Mouse (Mus musculus) stomach, embryonic 15.5 days (tissue): ENCODE measurements around the gene Fam102a. TPM values are rescaled to one million over a fixed set of nuclear protein-coding genes. Genes with fewer than 3 reads are reported as not detected.
A peak's percentile ranks its signal among the peaks of the same experiment; 100 is the strongest.

ENCODE experiments used
- ATAC-seq: fragments of 200-750 bp; cut with Nextera tagmentation; 2 replicates; pipeline ENCODE4 v1.8.0; 2017; ENCODE audit warnings: low read depth, moderate number of reproducible peaks, moderate TSS enrichment; ENCODE audit not compliant: insufficient read depth, low FRiP score
- H3K27ac ChIP-seq: fragments of 300-500 bp; sonication (generic); 2 replicates; pipeline ENCODE4 v1.5.1; 2015; ENCODE audit warnings: mild to moderate bottlenecking, inconsistent platforms
- H3K27me3 ChIP-seq: fragments of 300-500 bp; sonication (generic); replicated peaks from 2 replicates; pipeline ENCODE4 v1.6.1; 2015; ENCODE audit warnings: inconsistent platforms
- H3K36me3 ChIP-seq: fragments of 300-500 bp; sonication (generic); 2 replicates; pipeline ENCODE4 v1.6.1; 2015; ENCODE audit warnings: inconsistent platforms
- H3K4me1 ChIP-seq: fragments of 300-500 bp; sonication (generic); 2 replicates; pipeline ENCODE4 v1.6.1; 2015; ENCODE audit warnings: inconsistent platforms
- H3K4me2 ChIP-seq: fragments of 300-500 bp; sonication (generic); 2 replicates; pipeline ENCODE4 v1.6.1; 2015; ENCODE audit warnings: mild to moderate bottlenecking, inconsistent platforms
- H3K4me3 ChIP-seq: fragments of 300-500 bp; sonication (generic); replicated peaks from 2 replicates; pipeline ENCODE4 v1.5.1; 2015; ENCODE audit warnings: inconsistent platforms
- H3K9ac ChIP-seq: fragments of 300-500 bp; sonication (generic); 2 replicates; pipeline ENCODE4 v1.6.1; 2015; ENCODE audit warnings: inconsistent platforms
- H3K9me3 ChIP-seq: fragments of 300-500 bp; sonication (generic); 2 replicates; pipeline ENCODE4 v1.6.1; 2016; ENCODE audit warnings: inconsistent platforms
- WGBS: fragments of 180-500 bp; shearing (Covaris S2); methylation state at CpG from one replicate; pipeline ENCODE4 v1.1.7; 2015; 5-methylcytosine and 5-hydroxymethylcytosine counted together
- polyA plus RNA-seq: library from polyadenylated mRNA; unstranded; fragments of >200 nt; fragmentation: Nextera tagmentation; extraction: Ambion mirVana; gene quantifications from 2 replicates; pipeline ENCODE4 v1.2.1, GENCODE M21; 2015

Gene Fam102a
- polyA plus RNA-seq, 1 experiment from 2014 or later, result 11.2 TPM

- no peaks in the 10 kb centered on the region for H3K27me3 ChIP-seq
- H3K9me3 ChIP-seq, result no peaks in the 10 kb centered on the region
- H3K4me3 ChIP-seq, result no peak overlapping the region
- peaks cover 24% of the 10 kb centered on the region for H3K4me1 ChIP-seq
- no peak overlapping the region for H3K4me2 ChIP-seq
- H3K27ac ChIP-seq, result peak overlapping the region; percentile 77
- 68% methylated on average over 9 of the region's 9 CpGs for WGBS
- H3K9ac ChIP-seq, result no peak overlapping the region
- no peak for ATAC-seq
- no peaks in the 10 kb centered on the region for H3K36me3 ChIP-seq
Observed at GRCm38 (mm10) chr2:32549171-32549570, 14.0 kb downstream of the Fam102a start.

GRCm38 (mm10) chr2:32549764-32550163 is 14.6 kb downstream of the Fam102a start:
- 34% methylated on average over 6 of the region's 6 CpGs for WGBS
- Histone ChIP-seq H3K27me3 (no peaks in the 10 kb centered on the region), H3K27ac (peak overlapping the region; percentile 77)

GRCm38 (mm10) chr2:32551236-32551635 is 16.1 kb downstream of the Fam102a start:
- Histone ChIP-seq H3K27me3 (no peaks in the 10 kb centered on the region), H3K36me3 (no peaks in the 10 kb centered on the region), H3K9ac (no peak overlapping the region), H3K9me3 (no peaks in the 10 kb centered on the region), H3K4me2 (no peak overlapping the region), H3K4me3 (no peak overlapping the region), H3K27ac (no peak overlapping the region), H3K4me1 (peaks cover 25% of the 10 kb centered on the region)
- 66% methylated on average over 5 of the region's 5 CpGs for WGBS
- no peak for ATAC-seq

More at GRCm38 (mm10) chr2:32549764-32550163, 14.6 kb downstream of the Fam102a start:
- Histone ChIP-seq H3K9me3 (no peaks in the 10 kb centered on the region), H3K4me1 (peaks cover 24% of the 10 kb centered on the region), H3K36me3 (no peaks in the 10 kb centered on the region), H3K4me2 (no peak overlapping the region), H3K9ac (no peak overlapping the region), H3K4me3 (no peak overlapping the region)
- ATAC-seq, result no peak

- Histone ChIP-seq H3K4me3 (no peak overlapping the region), H3K27ac (no peak overlapping the region), H3K4me1 (peaks cover 22% of the 10 kb centered on the region), H3K4me2 (no peak overlapping the region), H3K9ac (no peak overlapping the region), H3K36me3 (0 out of 2 replicates have a peak, but pooled peaks cover 6% of the 10 kb centered on the region), H3K9me3 (no peaks in the 10 kb centered on the region), H3K27me3 (no peaks in the 10 kb centered on the region)
- 68% methylated on average over 7 of the region's 7 CpGs for WGBS
- ATAC-seq, result no peak
Observed at GRCm38 (mm10) chr2:32553592-32554148, 18.5 kb downstream of the Fam102a start.

GRCm38 (mm10) chr2:32555484-32555883 is 20.4 kb downstream of the Fam102a start:
- Histone ChIP-seq H3K9me3 (no peaks in the 10 kb centered on the region), H3K27ac (peak overlapping the region; percentile 51; the same call in 1 of the 2 replicates), H3K4me2 (no peak overlapping the region), H3K27me3 (no peaks in the 10 kb centered on the region), H3K9ac (no peak overlapping the region), H3K36me3 (peaks cover 16% of the 10 kb centered on the region; the same call in 1 of the 2 replicates), H3K4me1 (peaks cover 10% of the 10 kb centered on the region), H3K4me3 (no peak overlapping the region)
- no peak for ATAC-seq
- 41% methylated on average over 4 of the region's 4 CpGs for WGBS

GRCm38 (mm10) chr2:32556019-32556418 is 20.9 kb downstream of the Fam102a start:
- Histone ChIP-seq H3K27ac (peak overlapping the region; percentile 51; the same call in 1 of the 2 replicates), H3K27me3 (no peaks in the 10 kb centered on the region), H3K36me3 (peaks cover 16% of the 10 kb centered on the region; the same call in 1 of the 2 replicates), H3K4me3 (no peak overlapping the region), H3K4me1 (0 out of 2 replicates have a peak, but pooled peaks cover 7% of the 10 kb centered on the region), H3K4me2 (no peak overlapping the region), H3K9me3 (no peaks in the 10 kb centered on the region), H3K9ac (no peak overlapping the region)
- 76% methylated on average over 7 of the region's 7 CpGs for WGBS
- no peak for ATAC-seq

- no peak overlapping the region for H3K9ac ChIP-seq
- H3K4me3 ChIP-seq, result no peak overlapping the region
- no peaks in the 10 kb centered on the region for H3K27me3 ChIP-seq
- H3K27ac ChIP-seq, result peak overlapping the region; percentile 40; the same call in 1 of the 2 replicates
- peak; percentile 44; the same call in 1 of the 2 replicates for ATAC-seq
- H3K4me2 ChIP-seq, result no peak overlapping the region
- H3K36me3 ChIP-seq, result peaks cover 27% of the 10 kb centered on the region
- 0 out of 2 replicates have a peak, but pooled peaks cover 7% of the 10 kb centered on the region for H3K4me1 ChIP-seq
- H3K9me3 ChIP-seq, result no peaks in the 10 kb centered on the region
- 70% methylated on average over 5 of the region's 5 CpGs for WGBS
Observed at GRCm38 (mm10) chr2:32559570-32559969, 24.4 kb downstream of the Fam102a start.

GRCm38 (mm10) chr2:32566536-32567063 is 31.5 kb downstream of the Fam102a start:
- H3K4me2 ChIP-seq, result no peak overlapping the region
- peaks cover 44% of the 10 kb centered on the region for H3K36me3 ChIP-seq
- WGBS, result 40% methylated on average over 4 of the region's 4 CpGs
- ATAC-seq, result no peak
- H3K27ac ChIP-seq, result no peak overlapping the region
- no peaks in the 10 kb centered on the region for H3K9me3 ChIP-seq
- H3K9ac ChIP-seq, result no peak overlapping the region
- H3K4me1 ChIP-seq, result peaks cover 3% of the 10 kb centered on the region
- no peak overlapping the region for H3K4me3 ChIP-seq
- H3K27me3 ChIP-seq, result no peaks in the 10 kb centered on the region

GRCm38 (mm10) chr2:32568149-32568548 is 33.0 kb downstream of the Fam102a start:
- H3K27me3 ChIP-seq, result no peaks in the 10 kb centered on the region
- no peak overlapping the region for H3K4me2 ChIP-seq
- peaks cover 14% of the 10 kb centered on the region for H3K4me1 ChIP-seq
- H3K27ac ChIP-seq, result no peak overlapping the region
- no peak overlapping the region for H3K4me3 ChIP-seq
- H3K9ac ChIP-seq, result no peak overlapping the region
- H3K36me3 ChIP-seq, result peaks cover 48% of the 10 kb centered on the region
- 70% methylated on average over 5 of the region's 5 CpGs for WGBS
- ATAC-seq, result no peak
- H3K9me3 ChIP-seq, result no peaks in the 10 kb centered on the region

- Histone ChIP-seq H3K4me2 (no peak overlapping the region), H3K9me3 (no peaks in the 10 kb centered on the region), H3K36me3 (peaks cover 43% of the 10 kb centered on the region), H3K9ac (no peak overlapping the region), H3K4me1 (peaks cover 14% of the 10 kb centered on the region), H3K27ac (no peak overlapping the region), H3K4me3 (no peak overlapping the region), H3K27me3 (no peaks in the 10 kb centered on the region)
- ATAC-seq, result no peak
- 89% methylated on average over 3 of the region's 3 CpGs for WGBS
Observed at GRCm38 (mm10) chr2:32568941-32569340, 33.8 kb downstream of the Fam102a start.

- Histone ChIP-seq H3K9ac (peak within 1 kb of the TSS; percentile 81), H3K4me3 (peak within 1 kb of the TSS; percentile 85), H3K4me1 (peaks cover 22% of the 10 kb centered on the region), H3K36me3 (peaks cover 27% of the 10 kb centered on the region), H3K27ac (peak within 1 kb of the TSS; percentile 57; the same call in 1 of the 2 replicates), H3K4me2 (peak within 1 kb of the TSS; percentile 86), H3K27me3 (peaks cover 4% of the 10 kb centered on the region; the same call in 1 of the 2 replicates), H3K9me3 (no peaks in the 10 kb centered on the region)
- WGBS, result 1% methylated on average over 36 of the region's 36 CpGs
- peak; percentile 82 for ATAC-seq
Observed at GRCm38 (mm10) chr2:32570698-32571494, 35.8 kb downstream of the Fam102a start, which contains the start of gene Dpm2. TSS of gene Dpm2 (plus strand) at chr2:32570858.

- H3K9ac ChIP-seq, result no peak overlapping the region
- no peak overlapping the region for H3K27ac ChIP-seq
- WGBS, result 89% methylated on average over 11 of the region's 11 CpGs
- peaks cover 22% of the 10 kb centered on the region for H3K4me1 ChIP-seq
- peaks cover 21% of the 10 kb centered on the region for H3K36me3 ChIP-seq
- ATAC-seq, result no peak
- peak overlapping the region; percentile 86 for H3K4me2 ChIP-seq
- H3K9me3 ChIP-seq, result no peaks in the 10 kb centered on the region
- peaks cover 4% of the 10 kb centered on the region; the same call in 1 of the 2 replicates for H3K27me3 ChIP-seq
- 0 out of 2 replicates have a peak overlapping the region, but pooled peaks have one; percentile 85 for H3K4me3 ChIP-seq
Observed at GRCm38 (mm10) chr2:32572196-32572595, 37.1 kb downstream of the Fam102a start.
